Mouse (Mus musculus) adrenal gland, adult 2 months (tissue): ENCODE data around the gene Gm7271. TPM values are rescaled to one million over a fixed set of nuclear protein-coding genes. Genes with fewer than 3 reads are reported as not detected.

Experiments used
- DNase-seq: peaks from one replicate; pipeline ENCODE4 v3.0.0; 2021
- long read RNA-seq: library from polyadenylated mRNA; stranded (forward); transcript quantifications from one replicate; pipeline ENCODE4 v2.0.0, GENCODE M21; 2021
- polyA plus RNA-seq: library from polyadenylated mRNA; depleted of rRNA; stranded (reverse); fragments of >200 nt; gene quantifications from 2 replicates; pipeline ENCODE4 v1.2.3, GENCODE M21; 2012; rRNA removed
- total RNA-seq, 2 experiments: library from RNA; stranded (reverse); gene quantifications; 2 replicates each; pipeline ENCODE4 v1.2.3; 2021

Gm7271 gene
- total RNA-seq (not detected), polyA plus RNA-seq (not detected in 2 replicates)
- long read RNA-seq = 0 reads

- no peak for DNase-seq
Observed at GRCm38 (mm10) chr5:76483811-76484210, at the start of gene Gm7271. Gene Gm7271 (plus strand): TSS chr5:76484040.

- no peak for DNase-seq
Observed at GRCm38 (mm10) chr5:76437100-76437499, 46.7 kb upstream of the Gm7271 start.

- DNase-seq = no peak
Observed at GRCm38 (mm10) chr5:76437696-76438095, 46.1 kb upstream of the Gm7271 start.

DNA sequence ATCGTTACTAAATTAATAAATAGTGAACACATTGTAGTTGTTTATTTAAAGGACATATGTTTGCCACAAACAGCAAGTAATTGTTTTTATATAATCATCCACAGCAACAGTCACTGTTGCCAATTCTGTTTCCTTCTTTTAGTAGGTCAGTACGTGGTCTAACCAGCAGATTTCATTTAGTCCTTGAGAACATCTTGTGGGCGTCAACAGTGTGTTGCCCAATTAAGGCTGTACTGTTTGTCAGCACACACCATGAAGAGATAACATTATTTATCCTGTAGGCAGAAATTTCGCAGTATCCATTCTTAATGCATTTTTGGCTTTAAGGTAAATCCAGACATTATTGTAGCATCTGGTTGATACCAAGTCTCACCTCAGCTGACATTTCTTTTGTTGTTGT lies 42.4 kb upstream of the Gm7271 start:
- DNase-seq = peak; percentile 30

DNA sequence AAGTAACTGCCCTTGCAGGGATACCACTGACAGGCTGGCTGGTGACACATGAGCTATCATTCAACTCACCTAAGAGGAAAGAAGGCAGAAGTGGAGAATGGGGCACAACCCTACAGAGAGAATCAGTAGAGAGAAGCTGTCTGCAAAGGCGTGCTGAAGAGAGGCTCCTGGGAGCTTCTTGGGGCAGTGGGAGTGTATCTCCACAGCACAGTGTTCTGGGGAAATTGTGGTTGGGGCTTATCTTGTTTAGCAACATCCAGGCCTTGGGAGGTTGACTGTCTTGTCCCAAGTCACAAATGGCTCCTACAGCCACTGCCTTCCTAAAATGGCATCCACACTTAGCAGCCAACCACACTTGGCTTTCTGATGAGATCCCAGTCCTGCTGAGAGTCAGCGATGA lies 8.9 kb upstream of the Gm7271 start:
- no peak for DNase-seq

GRCm38 (mm10) chr5:76476873-76477272 lies 7.0 kb upstream of the Gm7271 start:
- DNase-seq = no peak

DNA sequence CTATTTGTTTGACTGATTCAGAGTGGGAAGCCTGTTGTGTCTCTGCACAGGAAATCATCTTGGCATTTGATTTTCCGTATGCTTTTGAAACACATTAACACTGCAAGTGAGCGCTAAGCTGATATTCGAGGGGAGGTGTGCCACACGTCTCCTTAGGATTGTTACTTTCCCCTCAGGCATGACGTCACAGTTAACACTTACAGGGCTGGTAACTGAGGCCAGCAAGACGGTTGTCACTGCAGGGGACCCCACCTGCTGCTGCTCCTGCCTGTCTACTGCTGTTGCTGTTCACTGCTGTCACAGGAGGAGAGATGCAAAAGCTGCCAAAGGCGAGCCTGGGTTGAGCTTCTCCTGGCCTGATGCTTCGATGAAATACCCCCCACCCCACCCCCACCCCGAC lies 6.1 kb upstream of the Gm7271 start:
- no peak for DNase-seq

DNA sequence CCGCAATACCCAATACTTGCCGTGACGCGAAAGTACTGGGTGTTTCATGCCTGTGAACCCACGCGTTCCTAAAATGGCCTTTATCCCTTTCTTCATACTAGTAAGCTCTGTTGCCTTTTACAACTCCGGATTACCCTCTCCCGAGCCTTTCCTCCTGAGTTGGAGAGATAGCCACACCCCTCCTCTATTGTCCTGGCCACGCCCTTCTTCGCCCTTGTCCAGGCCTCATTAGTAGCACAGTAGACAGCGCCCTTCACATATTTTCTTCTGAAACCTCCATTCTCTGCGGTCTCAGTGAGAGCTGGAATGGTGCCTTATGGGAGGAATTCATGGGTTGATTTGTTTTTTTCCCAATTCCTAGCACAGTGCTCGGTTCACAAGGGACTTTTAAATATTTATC lies 11.3 kb downstream of the Gm7271 start:
- DNase-seq = no peak

DNA sequence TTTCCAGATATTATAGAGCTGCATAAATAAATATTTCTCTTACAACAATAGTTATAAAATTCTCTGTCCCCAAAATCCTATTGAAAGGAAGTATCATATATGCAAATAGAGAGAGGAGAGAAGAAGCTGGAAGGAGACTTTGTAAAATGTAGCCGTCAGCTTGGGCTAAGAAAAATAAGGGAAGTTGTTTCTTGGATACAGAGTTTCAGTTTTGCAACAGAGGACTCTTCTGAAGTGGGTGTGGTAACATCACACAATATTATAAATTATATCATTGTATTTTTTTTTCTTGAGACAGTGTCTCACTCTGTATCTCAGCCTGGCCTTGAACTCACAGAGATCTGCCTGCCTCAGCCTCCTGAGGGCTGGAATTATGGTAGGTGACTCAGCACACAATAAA lies 38.6 kb downstream of the Gm7271 start:
- no peak for DNase-seq

GRCm38 (mm10) chr5:76524623-76525022 lies 40.8 kb downstream of the Gm7271 start:
- DNase-seq = peak; percentile 53

- DNase-seq = peak; percentile 70
Observed at GRCm38 (mm10) chr5:76525066-76525465, 41.2 kb downstream of the Gm7271 start.

DNA sequence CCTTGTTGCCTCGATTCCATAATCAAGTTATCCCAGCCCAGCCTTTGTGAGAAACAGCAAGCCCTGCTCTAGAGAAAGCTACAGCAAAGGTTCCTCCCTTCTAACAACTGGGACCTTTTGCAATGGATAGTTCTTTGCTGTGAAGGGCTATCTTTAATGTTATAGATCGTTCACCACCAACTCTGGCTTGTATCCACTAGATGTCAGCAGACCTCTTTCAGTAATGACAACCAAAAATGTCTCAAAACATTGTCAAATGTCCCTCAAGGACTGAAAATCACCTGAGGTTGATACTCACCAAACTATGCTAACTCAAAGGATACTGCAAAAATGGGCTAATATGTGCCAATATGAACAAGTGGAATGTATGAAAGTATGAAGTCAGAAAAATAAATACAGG lies 42.0 kb downstream of the Gm7271 start:
- DNase-seq = no peak

DNA sequence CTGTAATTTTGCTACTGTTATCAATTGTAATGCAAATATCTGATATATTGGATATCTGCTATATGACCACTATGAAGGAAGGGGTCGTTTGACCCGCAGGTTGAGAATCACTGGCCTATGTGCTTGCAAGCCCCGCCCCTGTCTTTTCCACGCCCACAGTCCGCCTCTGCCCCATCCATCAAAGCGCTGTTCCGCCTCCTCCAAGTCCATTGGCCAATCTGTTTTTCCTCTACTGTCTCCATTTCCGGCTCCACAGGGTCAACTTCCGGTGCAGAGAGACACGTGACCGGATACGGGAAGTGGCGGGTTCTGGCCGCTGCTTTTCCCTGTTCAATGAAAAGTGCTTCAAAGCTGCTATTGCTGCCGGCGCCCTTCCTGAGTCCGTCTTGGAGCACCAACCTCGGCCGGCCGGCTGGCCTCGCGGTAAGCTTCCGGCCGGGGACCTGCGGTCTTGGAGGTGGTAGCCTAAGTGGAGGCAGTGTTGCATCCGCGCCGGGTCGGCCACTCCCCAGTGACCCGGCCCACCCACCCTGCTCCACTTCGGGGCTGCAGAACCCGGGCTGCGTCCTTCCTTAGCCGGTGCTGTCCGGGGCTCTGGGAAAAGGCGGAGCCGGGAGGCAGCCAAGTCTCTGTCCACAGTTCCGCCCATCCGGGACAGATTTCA lies 45.3 kb downstream of the Gm7271 start, which contains the start of gene Exoc1:
Gene Exoc1 (plus strand): TSS at position 272 of the 664 bp plus-strand sequence.
- peak; percentile 94 for DNase-seq

- DNase-seq = no peak
Observed at GRCm38 (mm10) chr5:76529704-76530066, 45.8 kb downstream of the Gm7271 start.

- DNase-seq = no peak
Observed at GRCm38 (mm10) chr5:76533186-76533585, 49.3 kb downstream of the Gm7271 start.

DNA sequence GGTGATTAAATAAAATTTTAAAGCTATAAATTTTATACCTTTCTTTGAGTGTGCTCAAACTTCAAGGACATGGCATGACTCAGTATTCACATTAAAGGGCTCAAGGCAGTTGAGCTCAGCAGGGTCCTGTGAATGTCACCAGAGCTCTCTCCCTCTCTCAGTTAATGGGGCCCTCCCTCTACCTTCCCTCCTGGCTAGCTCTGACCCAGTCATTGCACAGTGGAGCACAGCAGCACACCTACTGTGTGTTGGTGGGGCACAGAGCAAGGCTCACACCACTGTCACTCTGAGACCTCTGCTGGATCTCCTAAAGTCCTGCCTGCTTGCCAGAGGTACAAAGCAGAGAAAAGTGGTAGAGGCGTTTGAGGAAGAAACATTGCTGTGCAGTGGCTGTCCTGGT lies 52.4 kb downstream of the Gm7271 start:
- peak; percentile 44 for DNase-seq

GRCm38 (mm10) chr5:76537578-76537977 lies 53.7 kb downstream of the Gm7271 start:
- DNase-seq = no peak

DNA sequence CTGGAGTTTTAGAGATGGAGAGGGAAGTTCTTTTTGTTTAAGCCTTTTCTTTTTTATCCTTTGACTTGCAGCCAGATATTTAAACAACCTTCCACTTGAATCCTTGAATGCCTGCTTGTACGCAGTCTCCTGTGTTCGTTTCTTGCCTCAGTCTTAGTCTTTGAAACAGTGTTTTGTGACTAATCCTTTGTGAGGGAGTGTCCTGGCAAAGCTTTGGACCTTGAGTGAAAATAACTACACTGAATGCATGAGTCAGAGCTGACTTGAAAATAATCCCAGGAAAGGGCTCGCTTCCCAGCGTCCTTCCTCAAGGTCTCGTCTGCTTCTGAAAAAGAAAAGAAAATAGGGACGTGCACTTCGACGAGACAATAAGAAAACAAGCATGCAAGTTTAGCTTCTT lies 56.3 kb downstream of the Gm7271 start:
- peak; percentile 83 for DNase-seq

DNA sequence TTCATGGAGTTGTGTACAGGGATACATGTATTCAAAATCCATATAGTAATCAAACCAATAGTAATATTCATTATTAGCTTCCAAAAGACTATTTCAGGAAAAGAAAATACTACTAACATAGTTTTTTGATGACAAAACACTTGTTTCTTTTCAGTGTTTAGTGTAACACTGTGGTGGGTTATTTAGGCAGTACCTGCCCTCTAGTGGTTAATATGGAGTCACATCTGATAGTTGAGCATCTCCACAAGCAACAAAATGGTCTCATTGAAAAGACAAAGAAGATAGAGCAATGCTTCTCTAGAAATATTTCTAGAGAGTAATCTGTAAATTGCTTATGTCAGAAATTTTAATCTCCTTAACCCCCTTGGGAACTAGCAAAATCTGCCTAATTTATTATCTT lies 57.0 kb downstream of the Gm7271 start:
- no peak for DNase-seq

- DNase-seq = no peak
Observed at GRCm38 (mm10) chr5:76543200-76543599, 59.4 kb downstream of the Gm7271 start.

GRCm38 (mm10) chr5:76550426-76550825 lies 66.6 kb downstream of the Gm7271 start:
- DNase-seq = no peak

DNA sequence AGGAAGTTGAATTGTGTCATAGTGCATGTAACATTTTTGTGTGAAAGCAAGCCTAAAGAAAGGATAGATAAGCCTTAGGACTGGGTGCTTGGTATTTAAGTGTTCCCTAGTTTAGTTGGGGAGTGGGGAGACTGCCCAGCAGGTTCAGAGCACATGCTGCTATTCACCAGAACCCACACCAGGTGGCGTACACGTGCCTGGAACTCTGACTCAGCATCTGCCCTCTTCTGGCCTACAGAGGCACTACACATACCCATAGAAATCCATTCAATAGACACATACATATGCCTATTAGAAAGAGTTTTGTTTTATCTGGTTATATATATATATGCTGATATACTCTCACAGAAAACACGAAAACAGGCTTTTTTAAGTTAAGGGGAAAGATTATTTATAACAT lies 81.5 kb downstream of the Gm7271 start:
- peak; percentile 68 for DNase-seq
